Mouse (Mus musculus) embryonic facial prominence, embryonic 10.5 days (tissue): ENCODE measurements around the gene Dcaf8. TPM values are rescaled to one million over a fixed set of nuclear protein-coding genes. Genes with fewer than 3 reads are reported as not detected.

Source experiments
- DNase-seq: peaks from one replicate; pipeline ENCODE4 v3.0.0-alpha.2; 2017; ENCODE audit warnings: low spot score
- H3K27ac ChIP-seq: fragments of 300-500 bp; sonication (generic); replicated peaks from 2 replicates; pipeline ENCODE4 v1.5.1; 2016; ENCODE audit warnings: mild to moderate bottlenecking
- H3K27me3 ChIP-seq: fragments of 300-500 bp; sonication (generic); replicated peaks from 2 replicates; pipeline ENCODE4 v1.6.1; 2016; ENCODE audit warnings: low read depth, mild to moderate bottlenecking; ENCODE audit not compliant: poor library complexity, severe bottlenecking
- H3K36me3 ChIP-seq: fragments of 300-500 bp; sonication (generic); replicated peaks from 2 replicates; pipeline ENCODE4 v1.6.1; 2016; ENCODE audit warnings: mild to moderate bottlenecking, moderate library complexity
- H3K4me1 ChIP-seq: fragments of 300-500 bp; sonication (generic); 2 replicates; pipeline ENCODE4 v1.6.1; 2016
- H3K4me3 ChIP-seq: fragments of 300-500 bp; sonication (generic); 2 replicates; pipeline ENCODE4 v1.5.1; 2016; ENCODE audit warnings: mild to moderate bottlenecking, moderate library complexity
- H3K9me3 ChIP-seq: fragments of 300-500 bp; sonication (generic); 2 replicates; pipeline ENCODE4 v1.6.1; 2016; ENCODE audit warnings: mild to moderate bottlenecking
- WGBS: fragments of 180-500 bp; shearing (Covaris S2); methylation state at CpG from one replicate; pipeline ENCODE4 v1.1.7; 2016; 5-methylcytosine and 5-hydroxymethylcytosine counted together
- polyA plus RNA-seq: library from polyadenylated mRNA; unstranded; fragments of >200 nt; fragmentation: Nextera tagmentation; extraction: Ambion mirVana; gene quantifications from 2 replicates; pipeline ENCODE4 v1.2.1, GENCODE M21; 2016

Dcaf8 gene
- polyA plus RNA-seq, 1 experiment from 2014 or later: 141 TPM

DNA sequence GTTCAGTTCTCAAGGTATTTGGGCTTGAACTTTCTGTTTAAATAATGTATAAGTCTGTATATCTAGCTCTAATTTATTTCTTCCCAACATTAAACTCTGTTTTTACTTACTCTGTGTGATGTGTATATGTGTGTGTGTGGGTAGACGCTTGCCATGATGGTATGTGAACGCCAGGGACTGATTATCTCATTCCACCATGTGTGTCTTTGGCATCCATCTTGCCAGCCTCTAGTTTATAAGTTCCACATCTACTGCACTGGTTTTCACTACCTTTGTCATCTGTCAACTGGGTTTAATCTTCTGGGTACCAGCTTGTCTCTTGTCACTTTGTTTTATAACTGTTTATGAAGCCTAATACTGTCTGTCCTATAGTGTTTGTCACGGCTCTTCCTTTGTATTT is 7.6 kb downstream of the Dcaf8 start:
- no peak for DNase-seq
- H3K36me3 ChIP-seq: peaks cover 72% of the 10 kb centered on the region
- H3K27ac ChIP-seq: no peak overlapping the region
- peaks cover 9% of the 10 kb centered on the region; the same call in 1 of the 2 replicates for H3K4me1 ChIP-seq
- H3K9me3 ChIP-seq: no peaks in the 10 kb centered on the region
- 89% methylated on average over 3 of the region's 3 CpGs for WGBS
- no peaks in the 10 kb centered on the region for H3K27me3 ChIP-seq
- no peak overlapping the region for H3K4me3 ChIP-seq

DNA sequence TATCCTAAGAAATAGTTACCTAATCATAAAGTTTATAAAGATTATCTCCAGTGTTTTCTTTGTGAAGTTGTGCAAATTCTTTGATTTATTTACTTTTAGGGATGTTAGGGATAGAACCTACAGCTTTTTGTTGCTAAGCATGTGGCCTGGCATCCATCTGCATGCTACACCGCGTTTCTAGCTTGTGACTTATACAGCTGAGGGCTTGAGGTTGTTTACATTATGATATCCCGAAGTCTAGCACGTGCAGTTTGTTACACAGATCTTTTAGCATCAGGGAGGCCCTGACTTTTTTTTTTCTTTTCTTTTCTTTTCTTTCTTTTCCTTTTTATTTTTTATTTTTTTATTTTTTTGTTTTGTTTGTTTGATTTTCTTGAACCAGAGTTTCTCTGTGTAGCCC is 12.1 kb downstream of the Dcaf8 start:
- Histone ChIP-seq H3K4me1 (no peaks in the 10 kb centered on the region), H3K4me3 (no peak overlapping the region), H3K36me3 (peaks cover 47% of the 10 kb centered on the region), H3K27me3 (no peaks in the 10 kb centered on the region), H3K9me3 (no peaks in the 10 kb centered on the region), H3K27ac (no peak overlapping the region)
- 82% methylated on average over 4 of the region's 4 CpGs for WGBS
- no peak for DNase-seq

DNA sequence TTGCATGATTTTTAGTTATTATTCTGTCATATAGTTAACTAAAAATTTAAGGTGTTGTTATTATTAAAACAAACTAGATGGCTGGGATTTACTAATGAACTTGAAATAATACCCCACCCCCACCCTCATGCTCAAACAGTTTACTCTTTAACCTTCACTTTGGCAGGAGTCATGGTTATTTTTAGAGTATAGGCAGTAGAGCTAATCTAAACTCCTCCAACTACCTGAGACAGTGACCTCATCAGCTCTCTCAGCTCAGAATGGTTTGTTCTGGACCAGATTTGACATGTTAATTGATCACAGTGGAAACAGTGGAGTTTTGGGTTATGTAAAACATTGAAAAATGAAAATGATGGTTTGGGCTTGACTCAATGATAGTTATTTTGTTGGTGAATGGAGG is 12.6 kb downstream of the Dcaf8 start:
- Histone ChIP-seq H3K9me3 (no peaks in the 10 kb centered on the region), H3K36me3 (peaks cover 47% of the 10 kb centered on the region), H3K27ac (no peak overlapping the region), H3K27me3 (no peaks in the 10 kb centered on the region), H3K4me3 (no peak overlapping the region), H3K4me1 (no peaks in the 10 kb centered on the region)
- no peak for DNase-seq

DNA sequence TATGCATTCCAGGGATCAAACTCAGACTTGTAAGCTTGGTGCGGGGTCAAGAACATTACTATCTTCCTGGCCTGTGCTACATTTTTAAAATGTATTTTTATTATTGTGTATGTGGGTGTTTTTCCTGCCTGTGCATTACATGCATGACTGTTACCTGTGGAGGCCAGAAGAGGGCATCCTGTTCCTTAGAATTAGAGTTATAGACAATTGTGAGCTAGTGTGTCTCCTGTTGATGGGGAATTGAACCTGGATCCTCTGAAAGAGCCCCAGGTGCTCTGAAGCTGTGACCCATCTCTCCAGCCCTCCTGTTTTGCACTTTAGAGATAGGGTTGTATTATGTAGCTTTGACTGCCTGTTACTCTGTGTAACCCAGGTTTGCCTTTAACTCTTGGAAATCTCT is 14.1 kb downstream of the Dcaf8 start:
- Histone ChIP-seq H3K36me3 (peaks cover 48% of the 10 kb centered on the region), H3K27me3 (no peaks in the 10 kb centered on the region), H3K9me3 (no peaks in the 10 kb centered on the region), H3K4me1 (no peaks in the 10 kb centered on the region), H3K4me3 (no peak overlapping the region), H3K27ac (no peak overlapping the region)
- 88% methylated on average over 1 of the region's 1 CpGs for WGBS
- no peak for DNase-seq

DNA sequence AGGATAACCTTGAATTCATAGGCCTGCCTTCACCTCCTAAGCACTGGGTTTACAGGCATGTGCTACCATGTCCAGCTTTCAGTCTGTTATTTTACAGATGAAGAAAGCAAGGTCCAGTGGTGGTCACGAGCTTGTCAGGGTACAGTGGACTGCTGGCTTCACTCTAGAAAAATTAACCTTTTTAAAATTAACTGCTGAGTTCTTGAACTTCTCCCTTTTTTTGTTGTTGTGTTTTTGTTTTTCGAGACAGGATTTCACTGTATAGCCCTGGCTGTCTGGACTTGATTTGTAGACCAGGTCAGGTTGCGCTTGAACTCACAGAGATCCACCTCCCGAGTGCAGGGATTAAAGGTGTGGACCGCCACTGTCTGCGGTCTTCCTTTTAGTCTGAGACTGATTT is 15.1 kb downstream of the Dcaf8 start:
- Histone ChIP-seq H3K9me3 (no peaks in the 10 kb centered on the region), H3K27ac (no peak overlapping the region), H3K27me3 (no peaks in the 10 kb centered on the region), H3K4me3 (no peak overlapping the region), H3K4me1 (no peaks in the 10 kb centered on the region), H3K36me3 (peaks cover 54% of the 10 kb centered on the region)
- 87% methylated on average over 6 of the region's 6 CpGs for WGBS
- no peak for DNase-seq

DNA sequence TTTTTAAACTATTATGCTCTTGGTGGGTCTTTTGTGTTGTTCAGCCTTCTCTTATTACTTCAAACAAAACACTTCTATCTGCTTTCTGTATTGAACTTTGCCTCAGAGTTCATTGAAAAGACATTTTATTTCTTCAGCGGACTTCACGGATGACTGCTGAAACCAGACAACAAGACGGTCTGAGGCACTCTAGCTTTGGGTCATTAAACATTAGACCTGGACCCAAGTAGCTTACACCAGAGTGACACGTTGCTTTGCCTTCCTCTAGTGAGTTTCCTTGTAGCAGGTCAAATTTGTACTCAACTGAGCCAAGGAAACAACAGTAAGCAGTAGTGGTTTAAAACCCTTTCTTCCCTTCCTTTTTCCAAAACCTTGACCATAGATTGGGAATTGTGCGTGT is 20.0 kb downstream of the Dcaf8 start:
- Histone ChIP-seq H3K4me1 (no peaks in the 10 kb centered on the region), H3K27ac (no peak overlapping the region), H3K4me3 (no peak overlapping the region), H3K9me3 (no peaks in the 10 kb centered on the region), H3K27me3 (no peaks in the 10 kb centered on the region), H3K36me3 (peaks cover 88% of the 10 kb centered on the region)
- 80% methylated on average over 5 of the region's 5 CpGs for WGBS
- DNase-seq: no peak

DNA sequence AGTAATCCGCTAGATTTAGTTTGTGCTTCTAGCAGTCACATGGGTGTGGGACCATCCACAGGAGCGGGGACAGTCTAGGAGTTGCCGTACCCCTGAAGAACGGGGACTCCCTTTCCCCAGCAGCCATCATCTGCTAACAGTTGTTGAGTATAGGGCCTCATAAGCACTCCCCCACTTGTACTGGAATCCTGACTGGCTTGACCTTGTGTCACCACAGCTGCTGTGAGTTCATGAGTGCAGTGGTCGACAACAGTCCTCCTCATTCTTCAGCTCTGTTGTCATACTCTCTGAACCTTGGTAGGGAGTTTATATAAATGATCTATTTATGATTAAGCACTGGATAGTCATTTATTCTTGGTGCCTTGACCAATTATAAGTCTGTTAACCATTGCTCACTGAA is 21.9 kb downstream of the Dcaf8 start:
- peaks cover 100% of the 10 kb centered on the region for H3K36me3 ChIP-seq
- no peak overlapping the region for H3K27ac ChIP-seq
- no peaks in the 10 kb centered on the region for H3K27me3 ChIP-seq
- H3K4me1 ChIP-seq: no peaks in the 10 kb centered on the region
- no peak overlapping the region for H3K4me3 ChIP-seq
- no peaks in the 10 kb centered on the region for H3K9me3 ChIP-seq
- no peak for DNase-seq
- WGBS: 96% methylated on average over 5 of the region's 5 CpGs

DNA sequence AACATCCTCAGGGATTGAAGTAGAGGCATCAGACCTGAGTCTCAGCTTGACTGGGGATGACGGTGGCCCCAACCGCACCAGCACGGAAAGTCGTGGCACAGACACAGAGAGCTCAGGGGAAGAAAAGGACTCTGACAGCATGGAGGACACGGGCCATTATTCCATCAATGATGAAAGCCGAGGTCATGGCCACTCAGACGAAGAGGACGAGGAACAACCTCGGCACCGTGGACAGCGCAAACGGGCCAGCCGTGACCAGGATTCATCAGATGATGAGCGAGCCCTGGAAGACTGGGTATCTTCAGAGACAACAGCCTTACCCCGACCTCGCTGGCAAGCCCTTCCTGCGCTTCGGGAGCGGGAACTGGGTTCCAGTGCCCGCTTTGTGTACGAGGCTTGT is 24.5 kb downstream of the Dcaf8 start:
- DNase-seq: no peak
- WGBS: 95% methylated on average over 21 of the region's 21 CpGs
- Histone ChIP-seq H3K4me1 (no peaks in the 10 kb centered on the region), H3K36me3 (peaks cover 98% of the 10 kb centered on the region), H3K27me3 (no peaks in the 10 kb centered on the region), H3K4me3 (no peak overlapping the region), H3K9me3 (no peaks in the 10 kb centered on the region), H3K27ac (no peak overlapping the region)

DNA sequence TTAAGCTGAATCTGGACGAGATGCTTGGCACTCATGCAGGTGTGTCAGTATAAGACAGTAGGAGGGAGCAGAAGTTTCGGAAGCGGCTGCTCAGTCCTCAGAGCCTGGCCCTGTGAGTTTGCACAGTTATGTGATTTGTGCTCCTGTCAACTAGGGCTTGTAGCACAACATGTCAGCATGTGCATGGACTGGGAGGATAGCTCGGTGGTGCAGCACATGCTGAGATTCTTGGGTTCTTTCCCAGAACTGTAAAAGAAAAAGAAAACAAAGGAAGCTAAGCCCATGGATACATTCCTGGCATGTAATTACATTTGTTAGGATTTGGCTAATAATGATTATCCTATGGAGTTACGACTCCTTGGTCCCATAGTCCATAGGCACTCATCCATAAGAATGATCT is 25.3 kb downstream of the Dcaf8 start:
- Histone ChIP-seq H3K27ac (no peak overlapping the region), H3K9me3 (no peaks in the 10 kb centered on the region), H3K27me3 (no peaks in the 10 kb centered on the region), H3K4me1 (no peaks in the 10 kb centered on the region), H3K36me3 (peaks cover 98% of the 10 kb centered on the region), H3K4me3 (no peak overlapping the region)
- no peak for DNase-seq
- 94% methylated on average over 5 of the region's 5 CpGs for WGBS

DNA sequence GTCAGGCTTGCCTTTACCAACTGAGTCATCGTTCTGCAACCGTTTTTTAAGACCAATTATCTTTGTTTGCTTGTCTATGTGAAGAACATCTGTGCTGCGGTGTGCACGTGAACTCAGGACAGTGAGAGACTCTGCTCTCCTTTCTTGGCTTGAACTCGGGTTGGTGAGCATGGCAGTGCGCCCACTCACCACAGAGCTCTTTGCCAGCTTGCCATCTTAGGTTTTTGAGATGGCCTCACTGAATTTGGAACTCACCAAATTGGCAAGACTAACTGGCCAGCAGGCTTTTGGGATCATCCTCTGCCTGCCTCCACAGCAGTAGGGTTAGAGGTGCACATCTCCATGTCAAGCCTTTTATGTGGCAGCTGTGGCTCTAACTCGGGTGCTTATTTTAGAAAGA is 29.9 kb downstream of the Dcaf8 start:
- Histone ChIP-seq H3K27ac (no peak overlapping the region), H3K4me3 (no peak overlapping the region), H3K36me3 (peaks cover 98% of the 10 kb centered on the region), H3K27me3 (no peaks in the 10 kb centered on the region), H3K4me1 (no peaks in the 10 kb centered on the region), H3K9me3 (no peaks in the 10 kb centered on the region)
- WGBS: 92% methylated on average over 7 of the region's 7 CpGs
- no peak for DNase-seq

DNA sequence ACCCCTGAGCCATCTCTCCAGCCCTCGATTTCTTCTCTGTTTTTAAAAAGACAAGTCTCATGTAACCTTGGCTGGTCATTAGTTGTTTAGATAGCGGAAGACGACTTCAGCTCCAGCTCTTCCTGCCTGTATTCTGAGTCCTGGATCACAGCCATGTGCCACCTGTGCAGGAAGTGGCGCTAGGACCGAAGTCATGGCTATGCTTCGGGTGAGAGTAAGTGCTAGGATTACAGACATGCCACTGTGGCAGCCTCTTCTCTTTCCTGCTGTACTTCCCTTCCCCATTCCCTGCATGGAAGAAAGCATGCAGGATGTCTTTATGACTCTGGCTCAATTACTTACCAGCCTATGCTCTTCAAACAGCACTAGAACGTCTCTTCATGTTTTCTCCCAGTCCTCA is 31.2 kb downstream of the Dcaf8 start:
- 85% methylated on average over 7 of the region's 7 CpGs for WGBS
- H3K27me3 ChIP-seq: no peaks in the 10 kb centered on the region
- H3K4me1 ChIP-seq: no peaks in the 10 kb centered on the region
- DNase-seq: no peak
- H3K4me3 ChIP-seq: no peak overlapping the region
- H3K9me3 ChIP-seq: no peaks in the 10 kb centered on the region
- H3K36me3 ChIP-seq: peaks cover 92% of the 10 kb centered on the region
- H3K27ac ChIP-seq: no peak overlapping the region

DNA sequence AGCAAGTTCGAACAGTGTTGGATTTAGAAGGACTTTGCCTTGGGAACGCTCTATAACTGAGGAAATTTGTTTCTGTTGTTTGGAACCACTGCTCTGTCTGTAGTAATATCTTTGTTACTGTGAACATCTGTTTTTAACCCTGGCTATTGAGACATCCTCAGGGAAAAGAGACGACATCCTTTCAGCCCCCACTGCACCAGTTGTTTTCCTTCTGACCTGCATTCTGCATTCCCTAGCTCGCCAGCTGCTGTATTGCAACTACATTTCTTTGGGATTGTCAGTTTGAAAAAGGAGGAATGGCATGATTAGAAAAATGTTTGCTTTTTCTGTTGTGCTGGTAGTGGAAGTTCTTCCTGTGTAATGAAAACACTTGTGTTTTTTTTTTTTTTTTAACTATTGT is 33.0 kb downstream of the Dcaf8 start:
- no peaks in the 10 kb centered on the region for H3K27me3 ChIP-seq
- no peaks in the 10 kb centered on the region for H3K9me3 ChIP-seq
- H3K36me3 ChIP-seq: peaks cover 90% of the 10 kb centered on the region
- no peak overlapping the region for H3K27ac ChIP-seq
- no peak overlapping the region for H3K4me3 ChIP-seq
- 80% methylated on average over 4 of the region's 4 CpGs for WGBS
- DNase-seq: no peak
- H3K4me1 ChIP-seq: no peaks in the 10 kb centered on the region

DNA sequence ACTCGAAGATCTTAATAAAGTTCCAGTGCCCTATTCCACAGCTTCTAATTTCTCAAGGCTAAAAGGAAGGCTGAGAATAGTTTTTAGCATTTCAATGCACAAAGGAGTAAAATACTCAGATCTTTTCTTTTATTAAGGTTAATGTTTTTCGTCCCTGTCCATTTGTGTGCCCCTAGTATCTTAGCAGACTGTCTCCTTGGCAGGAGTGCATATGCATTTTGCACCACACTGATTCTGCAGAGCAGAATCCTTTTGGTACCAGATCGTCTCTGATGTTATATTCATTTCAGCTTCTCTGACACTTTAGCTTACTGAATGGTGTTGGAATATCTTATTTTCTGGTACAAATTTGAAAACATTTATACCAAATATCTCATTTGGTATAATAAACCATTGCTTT is 33.9 kb downstream of the Dcaf8 start:
- no peaks in the 10 kb centered on the region for H3K9me3 ChIP-seq
- 93% methylated on average over 3 of the region's 3 CpGs for WGBS
- peaks cover 91% of the 10 kb centered on the region for H3K36me3 ChIP-seq
- no peak for DNase-seq
- no peaks in the 10 kb centered on the region for H3K4me1 ChIP-seq
- no peak overlapping the region for H3K27ac ChIP-seq
- no peak overlapping the region for H3K4me3 ChIP-seq
- no peaks in the 10 kb centered on the region for H3K27me3 ChIP-seq

DNA sequence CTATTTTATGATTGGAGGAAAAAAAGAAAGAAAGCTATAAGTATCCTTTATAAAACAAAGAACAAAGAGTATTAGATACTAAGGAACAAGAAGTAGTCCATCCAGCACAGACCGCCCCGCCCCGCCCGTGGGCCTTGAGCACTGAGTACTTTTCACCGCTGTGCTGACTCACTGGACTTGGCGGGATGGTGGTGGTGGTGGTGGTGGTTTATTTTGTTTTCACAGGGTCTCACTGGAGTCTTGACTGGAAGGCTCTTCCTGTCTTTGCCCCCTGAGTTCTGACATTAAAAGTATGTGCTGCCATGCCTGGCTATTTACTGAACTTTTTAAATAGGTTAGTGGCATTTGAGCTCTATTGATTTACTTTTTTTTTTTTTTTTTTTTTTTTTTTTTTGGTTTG is 35.2 kb downstream of the Dcaf8 start:
- DNase-seq: no peak
- H3K36me3 ChIP-seq: peaks cover 92% of the 10 kb centered on the region
- WGBS: 95% methylated on average over 6 of the region's 6 CpGs
- H3K27ac ChIP-seq: no peak overlapping the region
- H3K4me1 ChIP-seq: no peaks in the 10 kb centered on the region
- H3K27me3 ChIP-seq: no peaks in the 10 kb centered on the region
- H3K4me3 ChIP-seq: no peak overlapping the region
- no peaks in the 10 kb centered on the region for H3K9me3 ChIP-seq
